Mouse (Mus musculus) neutrophil, adult 5-6 weeks (primary cell): ENCODE data around the gene Tnrc18. TPM values are rescaled to one million over a fixed set of nuclear protein-coding genes. Genes with fewer than 3 reads are reported as not detected.
A peak's percentile ranks its signal among the peaks of the same experiment; 100 is the strongest.

Experiments used
- ATAC-seq: fragments of 151-379, 151-347 bp; 2 replicates; pipeline ENCODE4 v1.8.0; 2017; ENCODE audit warnings: mild to moderate bottlenecking, moderate TSS enrichment; ENCODE audit not compliant: insufficient number of reproducible peaks, poor library complexity, low FRiP score, severe bottlenecking; ENCODE audit errors: extremely low read depth
- total RNA-seq: library from RNA; stranded (forward); fragments of 200-1000 nt; gene quantifications from 2 replicates; pipeline ENCODE4 v1.2.3, GENCODE M21; 2017

Tnrc18 gene
- total RNA-seq, 1 experiment from 2014 or later: 57.5 TPM

- ATAC-seq: no peak
Measured at GRCm38 (mm10) chr5:142812976-142813721, 4.3 kb downstream of the Tnrc18 start.

- ATAC-seq: no peak
Measured at GRCm38 (mm10) chr5:142812621-142812975, 4.9 kb downstream of the Tnrc18 start.

DNA sequence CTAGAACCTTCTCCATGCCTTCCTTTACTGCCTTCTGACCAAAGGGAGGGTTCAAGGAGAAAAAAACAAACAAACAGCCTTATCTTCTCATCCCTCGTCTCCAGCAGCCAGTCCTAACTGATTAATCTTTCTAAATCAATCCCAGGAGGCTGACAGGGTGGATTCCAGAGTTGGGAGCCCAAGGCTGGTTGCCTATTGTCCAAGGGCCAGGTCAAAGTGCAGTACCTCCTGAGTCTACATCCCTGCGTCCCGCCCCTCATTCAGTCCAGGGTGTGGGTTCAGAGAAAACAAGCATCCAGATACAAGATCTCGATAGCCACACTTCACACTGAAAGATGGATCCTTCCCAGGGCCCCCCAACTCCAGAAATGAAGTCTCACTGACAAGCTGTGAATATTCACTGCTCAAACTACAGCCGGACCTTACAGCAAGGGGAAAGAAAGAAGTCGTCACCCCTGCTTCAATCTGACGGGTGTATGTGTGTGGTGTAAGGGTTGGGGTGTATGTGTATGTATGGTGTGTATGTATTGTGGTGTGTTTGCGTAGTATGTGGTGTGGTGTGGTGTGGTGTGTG, 5.5 kb downstream of the Tnrc18 start:
- no peak for ATAC-seq

- ATAC-seq: no peak
Measured at GRCm38 (mm10) chr5:142810710-142811599, 6.5 kb downstream of the Tnrc18 start.

- no peak for ATAC-seq
Measured at GRCm38 (mm10) chr5:142807661-142808060, 9.8 kb downstream of the Tnrc18 start.

DNA sequence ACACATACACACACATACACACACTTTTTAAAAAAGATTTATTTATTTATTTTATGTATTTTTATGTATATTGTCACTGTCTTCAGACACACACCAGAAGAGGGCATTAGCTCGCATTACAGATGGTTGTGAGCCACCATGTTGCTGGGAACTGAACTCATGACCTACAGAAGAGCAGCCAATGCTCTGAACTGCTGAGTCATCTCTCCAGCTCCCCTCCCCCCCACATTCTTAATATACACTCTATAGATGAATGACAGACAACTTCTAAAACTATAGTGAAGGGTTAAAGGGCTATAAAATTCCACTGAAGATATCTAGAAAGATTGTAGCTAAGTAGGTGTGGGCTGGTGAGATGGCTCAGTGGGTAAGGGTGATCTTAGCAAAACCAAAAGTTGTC, 13.7 kb downstream of the Tnrc18 start:
- no peak for ATAC-seq

- ATAC-seq: no peak
Measured at GRCm38 (mm10) chr5:142802884-142803283, 14.6 kb downstream of the Tnrc18 start.

GRCm38 (mm10) chr5:142801977-142802376, 15.5 kb downstream of the Tnrc18 start:
- ATAC-seq: no peak

DNA sequence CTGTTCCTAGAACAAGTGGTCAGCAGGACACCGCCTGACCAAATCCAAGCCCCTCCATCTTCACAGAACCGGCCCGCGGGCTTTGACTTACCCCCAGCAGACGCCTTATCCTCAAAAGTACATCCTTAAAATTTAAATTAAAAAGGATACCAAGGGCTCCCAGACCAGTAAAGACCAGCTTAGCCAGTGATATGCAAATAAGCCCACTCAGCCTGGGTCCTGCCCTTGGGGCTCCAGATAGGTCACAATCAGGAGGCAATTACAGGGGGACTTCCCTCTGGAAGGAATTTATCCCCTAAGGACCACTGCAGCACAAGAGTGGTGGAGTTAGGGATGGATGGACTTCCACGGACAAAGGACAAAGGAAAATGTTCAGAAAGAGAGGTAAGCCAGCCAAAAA, 16.8 kb downstream of the Tnrc18 start:
- no peak for ATAC-seq

DNA sequence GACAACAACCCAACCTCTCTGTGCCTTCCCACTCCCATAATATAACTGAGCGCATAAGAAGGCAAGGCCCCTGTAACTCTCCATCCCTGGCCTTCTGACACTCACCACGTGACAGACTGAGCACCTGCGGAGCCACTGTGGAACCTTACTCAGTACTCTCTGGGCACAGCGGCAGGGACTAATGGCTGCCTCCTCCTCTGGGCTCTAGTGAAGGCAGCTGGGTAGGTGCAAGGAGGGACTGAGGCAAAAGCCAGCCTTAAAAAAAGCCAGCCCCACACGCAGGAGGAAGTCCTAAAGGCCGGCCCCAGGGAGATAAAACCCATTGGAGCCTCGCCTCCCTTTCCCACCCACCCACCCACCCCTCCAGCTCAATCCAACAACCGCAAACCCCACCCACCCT, 17.3 kb downstream of the Tnrc18 start:
- ATAC-seq: no peak

GRCm38 (mm10) chr5:142799259-142799658, 18.2 kb downstream of the Tnrc18 start:
- no peak for ATAC-seq

DNA sequence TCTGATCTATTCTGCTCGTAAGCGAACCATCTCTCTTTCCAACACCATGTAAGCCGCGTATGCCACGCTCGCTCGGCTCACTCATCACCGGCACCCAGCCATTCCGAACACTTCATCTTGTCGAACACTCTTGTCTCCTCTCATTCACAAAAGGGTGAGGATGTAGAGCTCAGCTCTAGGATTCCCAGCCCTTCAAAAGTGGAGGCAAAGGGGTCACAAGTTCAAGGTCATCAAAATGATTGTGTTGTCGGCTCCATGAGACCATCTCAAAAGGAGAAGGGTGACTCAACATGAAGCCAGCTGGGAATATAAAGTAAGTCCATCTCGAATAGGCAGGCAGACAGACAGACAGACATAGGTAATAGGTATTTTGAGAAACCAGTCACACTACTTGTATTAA, 19.3 kb downstream of the Tnrc18 start:
- no peak for ATAC-seq

GRCm38 (mm10) chr5:142797620-142798019, 19.8 kb downstream of the Tnrc18 start:
- ATAC-seq: no peak

DNA sequence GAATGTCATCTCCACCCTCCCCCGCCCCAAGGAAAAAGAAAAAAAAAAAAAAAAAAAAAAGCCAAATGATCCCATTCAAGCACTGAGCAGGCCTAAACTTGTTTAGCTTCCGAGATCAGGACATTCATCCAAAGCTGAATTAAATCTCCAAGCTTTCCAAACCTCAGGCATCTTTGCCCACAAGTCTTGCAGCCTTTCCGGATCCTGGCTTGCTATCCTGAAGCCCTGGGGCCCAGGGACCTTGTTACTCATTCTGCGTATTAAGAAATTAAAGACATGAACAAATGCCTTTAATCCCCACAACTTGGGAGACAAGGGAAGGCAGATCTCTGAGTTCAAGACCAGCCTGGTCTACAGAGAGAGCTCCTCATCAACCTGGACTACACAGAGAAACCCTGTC, 20.5 kb downstream of the Tnrc18 start:
- ATAC-seq: no peak

GRCm38 (mm10) chr5:142794582-142794981, 22.9 kb downstream of the Tnrc18 start:
- peak; percentile 92 for ATAC-seq

GRCm38 (mm10) chr5:142794161-142794560, 23.3 kb downstream of the Tnrc18 start:
- no peak for ATAC-seq

- no peak for ATAC-seq
Measured at GRCm38 (mm10) chr5:142792594-142792993, 24.9 kb downstream of the Tnrc18 start.

- ATAC-seq: no peak
Measured at GRCm38 (mm10) chr5:142788279-142788678, 29.2 kb downstream of the Tnrc18 start.

GRCm38 (mm10) chr5:142787304-142787905, 30.1 kb downstream of the Tnrc18 start:
- no peak for ATAC-seq
